Mouse (Mus musculus): ENCODE results near the gene Mef2d.

Gene Mef2d

GRCm38 (mm10) chr3:88141787-88142523 lies at the start of gene Mef2d:
TSS of gene Mef2d (plus strand) at chr3:88142372.
- DNase-seq (ENCODE audit: low spot score in 2 of 2) = peak; percentile 87 to 96

GRCm38 (mm10) chr3:88094126-88094525 lies 48.0 kb upstream of the Mef2d start:
- no peak for DNase-seq (ENCODE audit: low spot score in 2 of 2)

DNA sequence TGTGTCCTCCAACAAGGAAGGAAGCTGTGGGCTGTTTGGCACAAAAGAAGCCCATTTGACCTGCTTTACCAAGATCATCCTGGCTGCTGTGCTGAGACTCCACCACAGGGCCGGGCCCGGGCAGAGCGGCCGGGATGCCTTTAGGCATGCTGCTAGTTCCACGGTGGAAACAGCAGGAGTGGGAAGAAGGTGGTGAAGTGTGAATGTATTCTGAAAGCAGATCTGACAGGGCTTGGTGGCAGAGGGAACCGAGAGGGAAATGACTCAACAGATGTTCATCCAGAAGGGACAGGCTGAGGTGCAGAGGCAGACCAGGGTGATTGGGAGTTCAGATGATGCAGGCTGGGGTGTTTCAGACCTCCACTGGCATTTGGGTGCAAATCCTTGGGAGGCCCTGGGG lies 44.5 kb upstream of the Mef2d start:
- DNase-seq (ENCODE audit: low spot score in 2 of 2) = no peak

- DNase-seq (ENCODE audit: low spot score in 2 of 2) = no peak
These were observed 41.9 kb upstream of the Mef2d start for GRCm38 (mm10) chr3:88100251-88100650.

- DNase-seq (ENCODE audit: low spot score in 2 of 2) = no peak
These were observed 40.4 kb upstream of the Mef2d start for GRCm38 (mm10) chr3:88101736-88102135.

DNA sequence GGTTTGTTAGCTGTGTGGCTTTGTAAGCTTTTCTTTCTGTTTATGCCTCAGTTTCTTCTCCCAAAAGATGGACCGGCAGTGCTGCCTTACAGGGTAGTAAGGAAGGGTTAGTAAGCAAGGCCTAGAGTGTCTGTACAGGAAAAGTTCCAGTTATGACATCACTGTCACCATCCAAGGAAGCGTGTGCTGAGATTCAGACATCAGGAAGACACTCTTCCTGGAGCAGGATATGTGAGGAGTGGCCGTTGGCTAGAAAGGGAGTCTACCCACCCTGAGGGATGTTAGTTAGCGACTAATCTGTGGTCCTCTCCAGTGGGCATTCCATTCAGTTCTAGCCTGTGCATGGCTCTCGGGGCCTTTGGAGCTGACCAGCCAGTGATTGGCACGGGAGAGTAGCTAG lies 40.0 kb upstream of the Mef2d start:
- DNase-seq (ENCODE audit: low spot score in 2 of 2) = no peak

GRCm38 (mm10) chr3:88102611-88103010 lies 39.6 kb upstream of the Mef2d start:
- no peak for DNase-seq (ENCODE audit: low spot score in 2 of 2)

DNA sequence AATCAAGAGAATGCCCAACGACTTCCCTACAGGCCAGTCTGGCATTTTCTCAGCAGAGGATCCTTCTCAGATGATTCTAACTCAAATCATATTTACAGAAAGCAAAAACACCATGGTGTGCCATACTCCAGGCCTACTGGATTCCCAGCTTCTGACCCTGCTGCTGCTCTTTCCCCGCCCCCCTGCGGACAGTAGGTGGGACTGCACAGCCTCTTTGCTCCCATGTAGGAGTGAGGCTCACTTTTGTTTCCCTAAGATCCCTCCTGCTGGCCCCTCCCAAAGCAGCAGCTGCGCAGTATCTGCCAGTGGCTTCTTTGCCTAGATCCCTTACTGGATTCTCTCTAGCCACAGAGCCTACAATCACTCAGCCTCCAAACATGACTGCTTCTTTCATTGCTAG lies 36.0 kb upstream of the Mef2d start:
- no peak for DNase-seq (ENCODE audit: low spot score in 2 of 2)

DNA sequence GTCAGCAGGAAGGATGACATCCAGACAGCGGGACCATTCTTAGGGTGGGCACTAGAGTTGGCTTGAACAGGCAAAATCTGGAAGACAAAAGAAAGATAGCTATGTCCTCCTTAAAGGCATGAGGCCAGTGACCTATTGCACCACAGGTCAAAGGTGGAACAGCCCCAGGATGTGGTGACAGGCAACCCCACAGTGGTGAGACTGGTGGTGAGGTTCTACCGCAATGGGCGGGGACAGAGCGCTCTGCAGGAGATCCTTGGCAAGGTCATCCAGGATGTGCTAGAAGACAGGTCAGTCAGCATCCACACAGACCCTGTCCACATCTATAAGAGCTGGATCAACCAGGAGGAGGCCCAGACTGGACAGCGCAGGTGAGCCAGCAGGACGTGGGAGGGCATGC lies 33.0 kb upstream of the Mef2d start:
- DNase-seq (ENCODE audit: low spot score in 2 of 2) = no peak

- no peak for DNase-seq (ENCODE audit: low spot score in 2 of 2)
These were observed 27.8 kb upstream of the Mef2d start for GRCm38 (mm10) chr3:88114396-88114795.

DNA sequence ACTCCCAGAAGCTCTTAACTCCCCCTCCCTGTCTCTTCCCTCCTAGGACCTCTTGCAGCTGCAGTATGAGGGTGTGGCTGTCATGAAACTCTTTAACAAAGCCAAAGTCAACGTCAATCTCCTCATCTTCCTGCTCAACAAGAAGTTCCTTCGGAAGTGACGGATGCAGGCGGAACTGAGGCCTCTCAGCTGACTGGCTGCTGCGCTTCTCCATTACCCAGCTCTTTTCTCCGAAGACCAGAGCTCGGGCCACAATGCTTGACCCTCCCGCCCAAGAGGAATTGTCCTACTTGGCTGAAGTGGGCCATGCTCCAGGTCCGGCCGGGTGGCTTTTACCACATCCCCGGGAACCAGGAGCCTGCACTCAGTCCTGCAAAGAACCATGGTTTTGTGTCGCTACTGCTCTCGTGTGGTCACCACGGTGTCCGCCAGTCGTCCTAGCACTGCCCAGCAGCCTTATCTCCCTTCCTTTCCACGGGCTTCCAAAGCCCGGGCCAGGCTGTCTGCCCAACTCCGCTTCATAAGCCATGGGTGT lies 22.0 kb upstream of the Mef2d start:
- no peak for DNase-seq (ENCODE audit: low spot score in 2 of 2)

DNA sequence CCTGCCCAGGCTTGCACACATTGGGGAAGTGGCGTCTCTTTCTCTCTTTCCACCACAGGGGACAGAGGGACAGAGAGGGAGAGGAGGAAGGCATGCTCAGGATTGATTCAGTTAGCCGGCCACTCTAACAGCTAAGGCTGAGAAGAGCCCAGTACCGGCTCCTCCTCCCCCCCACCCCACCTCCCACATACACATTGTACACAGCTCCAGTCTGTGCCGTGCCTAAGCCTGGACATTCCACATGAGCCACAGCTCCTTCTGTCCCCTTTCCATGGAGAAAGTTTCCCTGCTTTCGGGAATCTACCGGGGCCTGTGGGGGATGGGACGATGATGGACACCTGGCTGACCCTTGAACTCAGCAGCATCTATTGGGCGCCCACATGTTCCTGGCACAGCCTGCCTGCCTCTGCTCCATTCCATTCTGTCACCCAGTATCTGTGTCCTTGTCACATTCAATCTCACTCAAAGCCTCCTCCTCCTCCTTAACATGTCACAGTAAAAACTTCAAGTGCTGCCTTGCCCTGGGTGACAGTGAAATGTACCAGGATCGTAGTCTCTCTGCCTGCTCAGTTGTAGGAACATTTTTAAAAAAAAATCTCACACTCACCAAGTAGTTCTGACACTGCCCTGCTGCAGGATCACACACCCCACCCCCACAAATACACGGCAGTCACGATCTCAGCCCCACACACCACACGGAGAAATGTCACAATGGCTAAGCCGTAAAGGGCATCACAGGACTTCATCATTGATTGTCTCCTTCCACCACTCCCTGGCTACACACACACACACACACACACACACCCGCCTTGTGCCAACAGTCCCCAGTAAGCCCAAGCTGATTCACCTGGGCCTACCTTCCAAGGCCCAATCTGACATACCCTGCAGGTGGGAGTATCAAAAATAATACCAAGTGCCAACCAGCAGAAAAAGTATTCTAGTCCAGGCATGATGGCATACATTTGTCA lies 20.7 kb upstream of the Mef2d start:
- no peak for DNase-seq (ENCODE audit: low spot score in 2 of 2)

GRCm38 (mm10) chr3:88125195-88125594 lies 17.0 kb upstream of the Mef2d start:
- DNase-seq (ENCODE audit: low spot score in 2 of 2) = no peak

- DNase-seq (ENCODE audit: low spot score in 2 of 2) = no peak
These were observed 16.0 kb upstream of the Mef2d start for GRCm38 (mm10) chr3:88126181-88126580.

GRCm38 (mm10) chr3:88127636-88128035 lies 14.5 kb upstream of the Mef2d start:
- no peak for DNase-seq (ENCODE audit: low spot score in 2 of 2)

DNA sequence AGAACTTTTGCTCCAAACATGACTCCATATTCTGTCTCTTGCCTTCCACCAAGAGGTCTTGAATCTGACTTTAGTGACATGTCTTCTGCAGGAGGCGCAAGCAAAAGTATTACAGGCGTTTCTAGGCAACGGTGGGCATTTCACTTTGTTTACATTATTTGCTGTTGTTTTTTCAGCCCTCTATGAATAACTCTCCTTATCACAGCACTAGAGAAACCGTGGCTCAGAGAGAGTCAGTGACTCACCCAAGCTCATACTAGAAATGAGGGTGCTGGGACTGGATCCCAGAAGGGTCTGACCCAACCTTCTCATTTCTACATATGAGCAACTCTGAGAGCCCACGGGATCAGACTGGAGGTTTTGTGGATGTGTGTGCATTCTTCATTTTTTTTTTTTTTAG lies 14.1 kb upstream of the Mef2d start:
- no peak for DNase-seq (ENCODE audit: low spot score in 2 of 2)

- no peak for DNase-seq (ENCODE audit: low spot score in 2 of 2)
These were observed 13.2 kb upstream of the Mef2d start for GRCm38 (mm10) chr3:88129006-88129405.

- no peak for DNase-seq (ENCODE audit: low spot score in 2 of 2)
These were observed 11.1 kb upstream of the Mef2d start for GRCm38 (mm10) chr3:88131071-88131470.

GRCm38 (mm10) chr3:88132492-88132891 lies 9.7 kb upstream of the Mef2d start:
- no peak for DNase-seq (ENCODE audit: low spot score in 2 of 2)

GRCm38 (mm10) chr3:88133187-88133771 lies 8.9 kb upstream of the Mef2d start:
- DNase-seq (ENCODE audit: low spot score in 2 of 2) = no peak

GRCm38 (mm10) chr3:88136346-88136745 lies 5.8 kb upstream of the Mef2d start:
- DNase-seq (ENCODE audit: low spot score in 2 of 2) = no peak

DNA sequence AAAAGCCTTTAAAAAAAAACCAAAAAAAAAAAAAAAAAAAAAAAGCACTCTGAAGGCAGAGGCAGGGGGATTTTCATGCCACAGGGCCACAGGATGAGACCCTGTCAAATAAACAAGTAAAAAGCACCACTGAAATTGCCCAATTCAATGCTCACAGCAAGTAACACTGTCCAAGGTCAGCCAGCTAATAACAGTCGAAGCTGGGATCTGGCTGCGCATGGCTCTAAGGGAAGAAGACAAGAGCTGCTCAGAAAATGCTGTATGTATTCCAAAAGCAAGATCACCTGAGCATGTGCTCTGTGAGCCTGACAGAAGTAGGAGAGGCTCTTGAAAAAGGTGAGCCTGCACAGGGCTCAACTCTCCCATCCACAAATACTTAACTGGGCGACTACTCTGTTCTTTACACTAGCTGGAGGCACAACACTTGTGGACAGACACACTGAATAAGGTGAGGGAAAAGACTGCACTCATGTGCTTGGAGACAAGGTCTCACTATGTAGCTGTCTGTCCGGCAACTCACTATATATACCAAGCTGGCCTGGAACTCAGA lies 5.2 kb upstream of the Mef2d start:
- no peak for DNase-seq (ENCODE audit: low spot score in 2 of 2)

All from spleen, postnatal 10 days (tissue).